14 mouse cellular contexts compared by ENCODE assay signal in the genomic region with DNA sequence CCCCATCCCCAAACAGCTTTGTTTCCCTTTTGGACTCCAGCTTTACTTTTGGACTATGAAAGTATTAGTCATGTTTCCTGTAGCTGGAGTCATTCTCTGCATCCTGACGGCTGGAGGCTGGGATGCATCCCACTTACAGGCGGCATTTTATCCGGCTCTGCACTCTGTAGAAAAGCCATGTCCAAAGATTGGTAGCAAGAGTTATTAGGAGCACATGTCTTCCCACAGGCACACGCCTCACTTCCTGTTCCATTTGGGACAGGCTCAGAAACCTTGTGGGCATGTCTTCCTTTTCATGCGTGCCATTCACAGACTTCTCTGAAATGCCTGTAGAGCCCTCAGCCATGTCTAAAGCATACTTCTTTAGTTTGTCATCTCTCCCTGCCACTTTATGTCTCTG.
DNase-seq lines count a peak whose midpoint lies in the region; ATAC-seq and TF ChIP-seq lines count a peak whose summit lies in the region.
"Had no signal": no experiment of that assay in that cellular context is flagged by ENCODE, and none has a peak within 500 bp of the region (broad histone marks: within the 10 kb centered on the region; RNA-seq: fewer than 3 reads in every experiment).

No protein-coding gene starts in this region.

- 48% methylated on average over 5 of the region's 5 CpGs for WGBS in lung, postnatal 0 days
- WGBS in heart, embryonic 13.5 days: 67% methylated on average over 5 of the region's 5 CpGs
- WGBS in hindbrain, postnatal 0 days: 80% methylated on average over 5 of the region's 5 CpGs

- H3K4me2 ChIP-seq in lung, postnatal 0 days (replicated peaks; ENCODE audit: low read depth, low read length): no peak overlapping the region
- no peak overlapping the region for H3K4me2 ChIP-seq in heart, embryonic 13.5 days
- peak overlapping the region; percentile 61 for H3K4me2 ChIP-seq in myocyte (ENCODE audit: low read depth)
- H3K4me2 ChIP-seq in hindbrain, postnatal 0 days (ENCODE audit: low read depth, low read length): no peak overlapping the region
- H3K4me2 ChIP-seq: midbrain, embryonic 12.5 days had no signal

- TF ChIP-seq CTCF in lung, postnatal 0 days (IDR thresholded peaks at IDR 0.05): no peak
- no peak for TF ChIP-seq CTCF in hindbrain, postnatal 0 days (IDR thresholded peaks at IDR 0.05; ENCODE audit: low read depth)

- no peak overlapping the region for H3K4me3 ChIP-seq in lung, postnatal 0 days (ENCODE audit: low read depth, low read length)
- H3K4me3 ChIP-seq in heart, embryonic 13.5 days: no peak overlapping the region
- H3K4me3 ChIP-seq in myocyte: no peak overlapping the region
- no peak overlapping the region for H3K4me3 ChIP-seq in hindbrain, postnatal 0 days (ENCODE audit: low read length)
- H3K4me3 ChIP-seq: midbrain, embryonic 12.5 days had no signal

- H3K79me2 ChIP-seq in myocyte (ENCODE audit: control insufficient read depth, insufficient read depth): no peaks in the 10 kb centered on the region

- H3K9ac ChIP-seq in lung, postnatal 0 days (replicated peaks; ENCODE audit: low read depth): no peak overlapping the region
- no peak overlapping the region for H3K9ac ChIP-seq in heart, embryonic 13.5 days
- no peak overlapping the region for H3K9ac ChIP-seq in hindbrain, postnatal 0 days (replicated peaks; ENCODE audit: low read length)
- H3K9ac ChIP-seq: midbrain, embryonic 12.5 days had no signal

- H3K9me3 ChIP-seq in lung, postnatal 0 days (ENCODE audit: low read length): no peaks in the 10 kb centered on the region
- no peaks in the 10 kb centered on the region for H3K9me3 ChIP-seq in heart, embryonic 13.5 days
- H3K9me3 ChIP-seq in hindbrain, postnatal 0 days (ENCODE audit: low read length): no peaks in the 10 kb centered on the region
- H3K9me3 ChIP-seq: midbrain, embryonic 12.5 days had no signal

- ATAC-seq in lung, postnatal 0 days: no peak
- ATAC-seq in heart, embryonic 13.5 days (ENCODE audit: extremely low read depth, insufficient number of reproducible peaks, low FRiP score, low TSS enrichment): no peak
- no peak for ATAC-seq in inflammation-experienced regulatory T-cells, adult 6 months
- ATAC-seq in hindbrain, postnatal 0 days: no peak

- no peaks in the 10 kb centered on the region for H3K27me3 ChIP-seq in lung, postnatal 0 days (replicated peaks; ENCODE audit: insufficient read depth, low read length)
- H3K27me3 ChIP-seq in heart, embryonic 13.5 days (replicated peaks): no peaks in the 10 kb centered on the region
- no peaks in the 10 kb centered on the region for H3K27me3 ChIP-seq in myocyte (ENCODE audit: control insufficient read depth, insufficient read depth, insufficient read length)
- H3K27me3 ChIP-seq in hindbrain, postnatal 0 days (ENCODE audit: insufficient read depth, low read length): no peaks in the 10 kb centered on the region
- H3K27me3 ChIP-seq: midbrain, embryonic 12.5 days had no signal

- no peak overlapping the region for H3K27ac ChIP-seq in lung, postnatal 0 days (ENCODE audit: low read length)
- H3K27ac ChIP-seq in heart, embryonic 13.5 days (replicated peaks): peak overlapping the region; percentile 36
- H3K27ac ChIP-seq in hindbrain, postnatal 0 days: no peak overlapping the region
- H3K27ac ChIP-seq: midbrain, embryonic 12.5 days had no signal

- no peaks in the 10 kb centered on the region for H3K36me3 ChIP-seq in lung, postnatal 0 days (ENCODE audit: insufficient read depth, low read length)
- H3K36me3 ChIP-seq in heart, embryonic 13.5 days: no peaks in the 10 kb centered on the region
- no peaks in the 10 kb centered on the region for H3K36me3 ChIP-seq in myocyte (ENCODE audit: control insufficient read depth, insufficient read depth)
- H3K36me3 ChIP-seq in hindbrain, postnatal 0 days (ENCODE audit: insufficient read depth, low read length): no peaks in the 10 kb centered on the region
- H3K36me3 ChIP-seq: midbrain, embryonic 12.5 days had no signal

- H3K4me1 ChIP-seq in lung, postnatal 0 days (ENCODE audit: insufficient read depth, low read depth, low read length): no peaks in the 10 kb centered on the region; the same call in 1 of the 2 replicates
- H3K4me1 ChIP-seq in heart, embryonic 13.5 days: peaks cover 49% of the 10 kb centered on the region
- no peaks in the 10 kb centered on the region for H3K4me1 ChIP-seq in hindbrain, postnatal 0 days (ENCODE audit: insufficient read depth, low read length)
- H3K4me1 ChIP-seq: midbrain, embryonic 12.5 days had no signal

- no peak overlapping the region for H3ac ChIP-seq in myocyte (ENCODE audit: control insufficient read depth, insufficient read length)

- TF ChIP-seq POLR2A in myocyte (IDR thresholded peaks at IDR 0.05; ENCODE audit: insufficient read length, low read depth): no peak

- DNase-seq in lung, postnatal 0 days (ENCODE audit: low spot score): peak; percentile 26
- no peak for DNase-seq in lung, postnatal 25 days (ENCODE audit: low spot score)
- DNase-seq in brain, adult 2 months (ENCODE audit: low read depth, low spot score): peak; percentile 79
- DNase-seq in hindbrain, postnatal 0 days (ENCODE audit: low spot score): no peak
- DNase-seq in testis, postnatal 10 days (ENCODE audit: low spot score): no peak
- DNase-seq: adrenal gland, postnatal 10 days; cerebellum, adult 2 months; kidney, adult 18-20 months; layer of hippocampus, adult 9-11 months; thymus, postnatal 36 days had no signal

- no peak for TF ChIP-seq EP300 in lung, postnatal 0 days (IDR thresholded peaks at IDR 0.05)

TF ChIP-seq in myocyte, 11 proteins besides CTCF, POLR2A, EP300 and RAD21:
- TF ChIP-seq E2F4 (IDR thresholded peaks at IDR 0.05; ENCODE audit: insufficient read depth) (no peak), SRF (IDR thresholded peaks at IDR 0.05; ENCODE audit: control insufficient read depth, insufficient read length, low read depth) (no peak)

Comparison
In these comparisons a context has a peak if more than half of its experiments do, and no peak if none do; other contexts are left out.
1. DNase-seq: peak in lung, postnatal 0 days (single experiment) and brain, adult 2 months (single experiment); none in lung, postnatal 25 days (single experiment), hindbrain, postnatal 0 days (single experiment) and testis, postnatal 10 days (single experiment).